Mouse (Mus musculus) stomach, postnatal 0 days (tissue): ENCODE data around the gene Olfr1349.

ENCODE experiments used
- CTCF ChIP-seq: IDR thresholded peaks from 2 replicates; pipeline ENCODE4 v1.5.1; 2016; ENCODE audit warnings: antibody characterized with exemption, low read depth, mild to moderate bottlenecking, moderate library complexity
- EP300 ChIP-seq: optimal IDR thresholded peaks from 2 replicates; pipeline ENCODE3; 2016; ENCODE audit warnings: antibody characterized with exemption

- TF ChIP-seq CTCF (peak; percentile 49), EP300 (no peak)
Measured at GRCm38 (mm10) chr7:6526141-6526540, 3.4 kb upstream of the Olfr1349 start.
